Mouse (Mus musculus) lung, adult 2 months (tissue): ENCODE measurements around the gene Pdxk.

Experiments used
- CTCF ChIP-seq: fragments of 200-500 bp; IDR thresholded peaks from 2 replicates; pipeline ENCODE4 v1.5.1; 2011; ENCODE audit warnings: mild to moderate bottlenecking, low read length, control low read depth; ENCODE audit not compliant: insufficient read depth
- POLR2A ChIP-seq: fragments of 200-500 bp; IDR thresholded peaks from 2 replicates; pipeline ENCODE4 v1.6.1; 2011; ENCODE audit warnings: low read depth, mild to moderate bottlenecking, control low read depth, low read length, borderline replicate concordance; ENCODE audit errors: extremely low read depth

- TF ChIP-seq CTCF (no peak), POLR2A (no peak)
These were observed 52.9 kb downstream of the Pdxk start for GRCm38 (mm10) chr10:78411851-78412250.
